Mouse (Mus musculus): ENCODE results near the gene Fgfr1op. TPM values are rescaled to one million over a fixed set of nuclear protein-coding genes. Genes with fewer than 3 reads are reported as not detected.
"Not testable (repeated sequence)": the region's sequence is repeated elsewhere in the genome, so short reads cannot be mapped to it uniquely, and the experiment has no call there.

Fgfr1op gene
- polyA plus RNA-seq, 1 experiment from 2014 or later = 44.4 TPM

DNA sequence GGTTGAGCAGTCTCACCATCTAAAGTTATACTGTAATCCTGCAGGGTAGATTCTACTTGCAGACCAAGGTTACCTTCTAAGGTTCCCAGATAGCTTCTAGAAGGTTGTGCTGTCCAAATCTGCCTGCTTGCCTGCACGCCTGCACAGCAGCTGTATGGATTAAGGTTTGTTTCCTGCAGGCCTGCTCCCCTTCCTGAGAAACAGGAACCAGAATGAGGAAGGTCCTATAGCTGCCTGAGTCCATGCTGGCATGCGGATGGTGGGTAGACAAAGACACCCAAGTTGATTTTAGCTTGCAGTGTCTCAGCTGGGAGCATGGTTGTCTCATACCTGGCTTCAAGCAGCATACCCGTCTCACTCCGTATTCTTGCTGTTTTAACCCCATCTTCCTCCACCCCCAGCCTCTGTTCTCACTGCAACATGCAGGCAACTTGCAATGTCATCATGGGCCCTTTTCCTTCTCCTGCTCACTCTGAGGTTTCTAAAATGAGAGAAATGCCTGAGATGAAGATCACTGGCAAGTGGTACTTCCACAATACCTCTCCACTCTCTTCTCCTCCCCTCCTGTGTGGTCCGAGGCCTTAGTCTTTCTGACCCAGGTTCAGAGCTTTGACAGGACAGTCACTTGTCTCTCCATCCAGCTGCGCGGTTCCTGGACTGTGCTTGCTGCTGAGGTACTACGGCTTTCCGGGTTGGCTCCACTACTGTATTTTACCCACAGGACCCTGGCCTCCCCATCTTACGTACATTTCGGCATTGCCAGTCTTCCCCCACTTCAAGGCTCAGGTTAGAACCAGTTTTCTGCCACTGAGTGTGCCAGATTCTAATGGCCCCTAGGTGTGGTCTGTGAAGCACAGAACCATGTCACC is 34.0 kb downstream of the Fgfr1op start:
- Histone ChIP-seq H3K4me2 (replicated peaks; ENCODE audit: low read depth, low read length) (no peak overlapping the region), H3K27me3 (ENCODE audit: insufficient read depth, low read length) (no peaks in the 10 kb centered on the region), H3K4me1 (ENCODE audit: insufficient read depth, low read length) (no peaks in the 10 kb centered on the region), H3K27ac (ENCODE audit: low read length) (no peak overlapping the region), H3K9me3 (ENCODE audit: low read length) (no peaks in the 10 kb centered on the region), H3K4me3 (ENCODE audit: low read length) (no peak overlapping the region), H3K9ac (replicated peaks; ENCODE audit: low read length) (no peak overlapping the region), H3K36me3 (ENCODE audit: insufficient read depth, low read length) (peaks cover 15% of the 10 kb centered on the region; the same call in 1 of the 2 replicates)
- ATAC-seq (ENCODE audit: low FRiP score, low TSS enrichment) = no peak
- 90% methylated on average over 11 of the region's 11 CpGs for WGBS

DNA sequence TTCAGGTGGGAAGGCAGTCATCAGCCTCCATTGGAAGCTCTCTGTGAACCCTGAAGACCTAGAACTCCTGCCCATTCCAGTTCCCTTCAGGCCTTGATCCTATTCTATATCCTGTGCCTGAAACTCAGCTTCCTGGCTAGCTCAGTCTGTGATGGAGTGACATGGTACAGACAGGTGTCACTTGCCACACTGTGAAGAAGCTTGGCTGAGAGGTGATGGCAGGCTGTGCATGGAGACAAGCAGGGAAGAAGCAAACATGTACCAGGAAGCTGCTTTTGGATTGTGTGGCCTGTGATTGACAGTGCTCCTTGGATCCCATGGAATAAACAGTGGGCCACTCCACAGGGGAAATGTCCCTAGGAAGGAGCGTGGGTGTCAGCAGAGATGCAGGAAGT is 34.6 kb downstream of the Fgfr1op start:
- Histone ChIP-seq H3K27ac (ENCODE audit: low read length) (no peak overlapping the region), H3K4me1 (ENCODE audit: insufficient read depth, low read length) (no peaks in the 10 kb centered on the region), H3K27me3 (ENCODE audit: insufficient read depth, low read length) (no peaks in the 10 kb centered on the region), H3K4me2 (replicated peaks; ENCODE audit: low read depth, low read length) (no peak overlapping the region), H3K4me3 (ENCODE audit: low read length) (no peak overlapping the region), H3K9ac (replicated peaks; ENCODE audit: low read length) (no peak overlapping the region), H3K36me3 (ENCODE audit: insufficient read depth, low read length) (peaks cover 11% of the 10 kb centered on the region; the same call in 1 of the 2 replicates), H3K9me3 (ENCODE audit: low read length) (no peaks in the 10 kb centered on the region)
- ATAC-seq (ENCODE audit: low FRiP score, low TSS enrichment) = no peak
- 73% methylated on average over 1 of the region's 1 CpGs for WGBS

DNA sequence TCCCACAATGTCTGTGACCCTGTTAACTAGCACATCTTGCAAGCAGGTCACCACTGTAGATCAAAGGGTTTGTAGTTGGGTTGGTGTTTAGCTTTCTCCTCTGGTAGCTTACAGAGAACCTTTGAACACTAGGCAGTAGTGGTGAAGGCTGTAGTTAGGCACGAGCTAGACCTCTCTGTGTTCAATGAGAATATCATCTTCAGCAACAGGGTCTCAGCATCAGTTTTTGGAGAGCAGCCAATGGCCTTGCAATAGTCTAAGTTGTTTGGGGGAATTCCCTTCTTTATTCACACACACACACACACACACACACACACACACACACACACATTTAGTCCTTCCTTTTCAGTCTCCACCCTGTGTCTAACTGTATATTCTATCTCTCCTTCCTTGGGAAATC is 38.2 kb downstream of the Fgfr1op start:
- no peaks in the 10 kb centered on the region for H3K4me1 ChIP-seq (ENCODE audit: insufficient read depth, low read length)
- H3K4me2 ChIP-seq (replicated peaks; ENCODE audit: low read depth, low read length) = no peak overlapping the region
- no peaks in the 10 kb centered on the region for H3K27me3 ChIP-seq (ENCODE audit: insufficient read depth, low read length)
- no peaks in the 10 kb centered on the region for H3K9me3 ChIP-seq (ENCODE audit: low read length)
- no peak overlapping the region for H3K4me3 ChIP-seq (ENCODE audit: low read length)
- no peaks in the 10 kb centered on the region for H3K36me3 ChIP-seq (ENCODE audit: insufficient read depth, low read length)
- no peak overlapping the region for H3K27ac ChIP-seq (ENCODE audit: low read length)
- no peak overlapping the region for H3K9ac ChIP-seq (replicated peaks; ENCODE audit: low read length)
- no peak for ATAC-seq (ENCODE audit: low FRiP score, low TSS enrichment)
- WGBS = 67% methylated on average over 1 of the region's 1 CpGs

DNA sequence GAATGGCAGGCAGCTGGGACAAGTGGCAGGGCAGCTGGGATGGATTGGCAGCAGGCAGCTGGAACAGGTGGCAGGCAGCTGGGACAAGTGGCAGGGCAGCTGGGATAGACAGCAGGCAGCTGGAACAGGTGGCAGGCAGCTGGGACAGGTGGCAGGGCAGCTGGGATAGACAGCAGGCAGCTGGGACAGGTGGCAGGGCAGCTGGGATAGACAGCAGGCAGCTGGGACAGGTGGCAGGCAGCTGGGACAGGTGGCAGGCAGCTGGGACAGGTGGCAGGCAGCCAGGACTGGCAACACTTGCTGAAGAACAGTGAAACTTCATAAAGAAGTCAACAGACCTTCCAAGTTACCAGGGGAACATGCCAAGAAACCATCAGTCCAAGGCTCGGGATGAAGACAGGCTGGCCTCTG is 39.9 kb downstream of the Fgfr1op start:
- H3K4me1 ChIP-seq (ENCODE audit: insufficient read depth, low read length); H3K4me3 ChIP-seq (ENCODE audit: low read length); H3K27me3 ChIP-seq (ENCODE audit: insufficient read depth, low read length); H3K27ac ChIP-seq (ENCODE audit: low read length); H3K9ac ChIP-seq (replicated peaks; ENCODE audit: low read length); H3K36me3 ChIP-seq (ENCODE audit: insufficient read depth, low read length); H3K9me3 ChIP-seq (ENCODE audit: low read length); H3K4me2 ChIP-seq (replicated peaks; ENCODE audit: low read depth, low read length); ATAC-seq (ENCODE audit: low FRiP score, low TSS enrichment): not testable (repeated sequence)
- WGBS = 69% methylated on average over 1 of the region's 1 CpGs

DNA sequence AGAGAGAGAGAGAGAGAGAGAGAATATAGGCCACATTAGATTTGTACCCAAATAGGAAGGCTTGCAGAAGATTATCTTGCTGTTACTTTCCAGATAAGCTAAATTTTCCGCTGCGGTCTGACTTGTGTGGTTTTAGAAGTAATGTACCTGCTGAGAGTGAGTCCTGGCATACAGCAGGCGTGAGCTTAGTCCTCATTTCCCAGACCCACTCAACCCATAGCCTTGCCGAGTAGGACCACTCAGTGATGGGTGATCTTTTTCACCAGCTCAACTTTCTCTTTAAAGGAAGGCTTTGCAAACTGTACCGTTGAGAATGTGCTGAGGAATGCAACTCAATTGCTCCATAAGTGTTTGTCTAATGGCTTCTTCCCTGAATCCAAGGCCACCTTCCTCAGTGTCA is 41.4 kb downstream of the Fgfr1op start:
- Histone ChIP-seq H3K9me3 (ENCODE audit: low read length) (no peaks in the 10 kb centered on the region), H3K4me2 (replicated peaks; ENCODE audit: low read depth, low read length) (no peak overlapping the region), H3K9ac (replicated peaks; ENCODE audit: low read length) (no peak overlapping the region), H3K4me1 (ENCODE audit: insufficient read depth, low read length) (no peaks in the 10 kb centered on the region), H3K36me3 (ENCODE audit: insufficient read depth, low read length) (no peaks in the 10 kb centered on the region), H3K27me3 (ENCODE audit: insufficient read depth, low read length) (no peaks in the 10 kb centered on the region), H3K4me3 (ENCODE audit: low read length) (no peak overlapping the region), H3K27ac (ENCODE audit: low read length) (no peak overlapping the region)
- 86% methylated on average over 5 of the region's 5 CpGs for WGBS
- ATAC-seq (ENCODE audit: low FRiP score, low TSS enrichment) = no peak

DNA sequence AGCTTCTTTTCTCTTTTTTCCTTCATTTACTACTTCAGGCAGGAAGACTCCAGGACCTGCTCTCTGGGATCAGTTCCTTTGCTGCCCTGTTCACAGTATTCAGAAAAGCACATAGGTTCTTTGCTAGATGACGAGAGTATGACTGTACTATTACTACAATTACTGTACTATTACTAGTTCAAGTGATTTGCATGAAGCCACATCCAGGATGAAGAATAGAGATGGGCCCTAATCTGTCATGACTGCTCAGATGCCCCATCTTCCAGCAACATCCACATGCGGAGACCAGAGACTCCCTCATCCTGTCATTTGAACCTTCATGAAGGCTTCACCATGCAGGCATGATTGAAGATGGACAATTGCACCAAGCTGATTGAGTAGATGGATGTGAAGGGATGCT is 44.4 kb downstream of the Fgfr1op start:
- no peaks in the 10 kb centered on the region for H3K36me3 ChIP-seq (ENCODE audit: insufficient read depth, low read length)
- no peak overlapping the region for H3K4me2 ChIP-seq (replicated peaks; ENCODE audit: low read depth, low read length)
- no peaks in the 10 kb centered on the region for H3K4me1 ChIP-seq (ENCODE audit: insufficient read depth, low read length)
- H3K9ac ChIP-seq (replicated peaks; ENCODE audit: low read length) = no peak overlapping the region
- H3K27ac ChIP-seq (ENCODE audit: low read length) = no peak overlapping the region
- no peak for ATAC-seq (ENCODE audit: low FRiP score, low TSS enrichment)
- no peaks in the 10 kb centered on the region for H3K27me3 ChIP-seq (ENCODE audit: insufficient read depth, low read length)
- WGBS = 90% methylated on average over 2 of the region's 2 CpGs
- H3K9me3 ChIP-seq (ENCODE audit: low read length) = no peaks in the 10 kb centered on the region
- H3K4me3 ChIP-seq (ENCODE audit: low read length) = no peak overlapping the region

DNA sequence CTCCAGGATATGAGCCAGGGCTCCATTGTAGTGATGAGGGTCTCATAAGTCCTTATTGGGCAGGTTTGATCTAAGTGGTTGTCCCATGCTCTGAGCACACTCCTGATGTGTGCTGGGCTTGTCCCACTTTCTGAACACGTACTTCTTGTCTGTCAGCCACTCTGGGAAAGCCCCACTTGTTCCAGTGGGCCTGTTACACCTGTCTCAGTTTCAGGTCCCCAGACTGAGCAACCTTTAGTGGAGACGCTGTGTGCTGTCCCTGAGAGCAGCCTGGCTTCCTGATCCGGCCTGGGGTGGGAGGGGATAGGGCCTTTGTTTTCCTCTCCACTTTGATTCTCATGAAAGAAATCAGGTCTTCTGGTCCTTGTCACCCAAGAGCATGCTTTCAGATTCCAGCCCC is 44.9 kb downstream of the Fgfr1op start:
- no peaks in the 10 kb centered on the region for H3K9me3 ChIP-seq (ENCODE audit: low read length)
- H3K4me2 ChIP-seq (replicated peaks; ENCODE audit: low read depth, low read length) = no peak overlapping the region
- no peak overlapping the region for H3K27ac ChIP-seq (ENCODE audit: low read length)
- ATAC-seq (ENCODE audit: low FRiP score, low TSS enrichment) = no peak
- no peak overlapping the region for H3K9ac ChIP-seq (replicated peaks; ENCODE audit: low read length)
- WGBS = 65% methylated on average over 3 of the region's 3 CpGs
- no peak overlapping the region for H3K4me3 ChIP-seq (ENCODE audit: low read length)
- no peaks in the 10 kb centered on the region for H3K4me1 ChIP-seq (ENCODE audit: insufficient read depth, low read length)
- H3K36me3 ChIP-seq (ENCODE audit: insufficient read depth, low read length) = no peaks in the 10 kb centered on the region
- H3K27me3 ChIP-seq (ENCODE audit: insufficient read depth, low read length) = no peaks in the 10 kb centered on the region

DNA sequence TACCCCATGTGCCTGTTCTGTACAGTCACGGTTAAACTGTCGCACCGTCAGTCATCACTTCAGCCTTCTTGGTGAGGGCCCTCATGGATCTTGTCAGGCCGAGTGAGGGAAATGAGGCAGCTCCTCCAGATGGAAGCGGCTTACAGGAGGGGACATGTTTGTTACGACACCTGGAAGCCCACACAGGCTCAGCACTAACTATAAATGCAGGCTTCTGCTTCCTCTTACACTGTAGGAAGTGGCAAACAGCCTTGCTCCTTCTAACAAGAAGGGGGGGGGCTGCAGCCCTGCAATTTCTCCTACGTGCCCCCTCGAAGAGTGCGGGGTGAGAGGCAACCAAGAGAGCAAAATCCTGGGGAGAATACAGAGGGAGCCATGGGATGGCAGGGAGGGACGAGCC is 45.4 kb downstream of the Fgfr1op start:
- H3K27me3 ChIP-seq (ENCODE audit: insufficient read depth, low read length) = no peaks in the 10 kb centered on the region
- no peaks in the 10 kb centered on the region for H3K4me1 ChIP-seq (ENCODE audit: insufficient read depth, low read length)
- no peaks in the 10 kb centered on the region for H3K9me3 ChIP-seq (ENCODE audit: low read length)
- no peak overlapping the region for H3K4me3 ChIP-seq (ENCODE audit: low read length)
- no peak overlapping the region for H3K27ac ChIP-seq (ENCODE audit: low read length)
- no peaks in the 10 kb centered on the region for H3K36me3 ChIP-seq (ENCODE audit: insufficient read depth, low read length)
- no peak overlapping the region for H3K4me2 ChIP-seq (replicated peaks; ENCODE audit: low read depth, low read length)
- no peak overlapping the region for H3K9ac ChIP-seq (replicated peaks; ENCODE audit: low read length)
- 77% methylated on average over 10 of the region's 10 CpGs for WGBS
- ATAC-seq (ENCODE audit: low FRiP score, low TSS enrichment) = no peak

DNA sequence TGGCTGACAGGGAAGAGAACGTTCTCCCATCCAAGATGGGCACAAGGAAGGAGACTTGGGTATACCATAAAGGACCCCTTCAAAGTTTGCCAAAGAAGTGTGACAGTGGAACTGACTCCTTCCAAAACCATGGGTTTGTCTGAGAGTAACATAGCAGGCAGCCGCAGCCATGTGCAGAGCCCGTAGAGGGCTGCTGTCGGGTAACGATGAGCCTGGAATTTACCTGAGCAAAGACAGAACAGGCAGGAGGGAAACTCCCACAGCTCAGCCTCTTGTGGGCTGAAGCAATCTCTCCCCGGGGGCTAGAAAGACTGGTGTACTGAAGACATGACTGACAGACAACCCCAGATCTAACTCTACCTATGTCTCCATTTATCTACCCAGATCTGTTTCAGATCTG is 46.1 kb downstream of the Fgfr1op start:
- Histone ChIP-seq H3K9me3 (ENCODE audit: low read length) (no peaks in the 10 kb centered on the region), H3K4me1 (ENCODE audit: insufficient read depth, low read length) (no peaks in the 10 kb centered on the region), H3K4me2 (replicated peaks; ENCODE audit: low read depth, low read length) (no peak overlapping the region), H3K4me3 (ENCODE audit: low read length) (no peak overlapping the region), H3K9ac (replicated peaks; ENCODE audit: low read length) (no peak overlapping the region), H3K27ac (ENCODE audit: low read length) (no peak overlapping the region), H3K27me3 (ENCODE audit: insufficient read depth, low read length) (no peaks in the 10 kb centered on the region), H3K36me3 (ENCODE audit: insufficient read depth, low read length) (no peaks in the 10 kb centered on the region)
- 78% methylated on average over 6 of the region's 6 CpGs for WGBS
- no peak for ATAC-seq (ENCODE audit: low FRiP score, low TSS enrichment)

DNA sequence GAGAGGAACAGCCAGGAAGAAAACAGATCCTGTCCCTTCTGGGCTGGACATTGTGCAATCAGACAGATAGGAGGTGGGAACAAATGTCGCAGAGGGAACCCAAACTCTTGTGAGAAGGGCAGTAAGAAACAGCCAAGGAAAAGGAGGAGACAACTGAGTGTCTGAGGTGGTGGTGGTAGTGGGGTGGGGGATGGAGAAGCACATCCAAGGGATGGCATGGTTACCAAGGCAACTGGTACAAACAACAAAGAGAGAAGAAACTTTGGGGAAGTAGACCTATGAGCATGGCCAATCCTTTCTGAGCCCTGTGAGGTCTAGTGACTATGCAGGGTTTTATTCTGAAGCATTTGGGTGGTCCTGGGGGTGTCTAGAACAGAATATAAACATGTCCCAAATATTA is 49.1 kb downstream of the Fgfr1op start:
- H3K4me2 ChIP-seq (replicated peaks; ENCODE audit: low read depth, low read length) = no peak overlapping the region
- 91% methylated on average over 1 of the region's 1 CpGs for WGBS
- H3K27me3 ChIP-seq (ENCODE audit: insufficient read depth, low read length) = no peaks in the 10 kb centered on the region
- no peak for ATAC-seq (ENCODE audit: low FRiP score, low TSS enrichment)
- no peak overlapping the region for H3K4me3 ChIP-seq (ENCODE audit: low read length)
- no peak overlapping the region for H3K9ac ChIP-seq (replicated peaks; ENCODE audit: low read length)
- no peak overlapping the region for H3K27ac ChIP-seq (ENCODE audit: low read length)
- H3K9me3 ChIP-seq (ENCODE audit: low read length) = no peaks in the 10 kb centered on the region
- H3K36me3 ChIP-seq (ENCODE audit: insufficient read depth, low read length) = no peaks in the 10 kb centered on the region
- no peaks in the 10 kb centered on the region for H3K4me1 ChIP-seq (ENCODE audit: insufficient read depth, low read length)
